Mouse (Mus musculus) left cerebral cortex, adult 2 months (tissue): Measurements from ENCODE around the gene Stard10. TPM values are rescaled to one million over a fixed set of nuclear protein-coding genes. Genes with fewer than 3 reads are reported as not detected.

Experiments
- DNase-seq, 2 experiments: peaks; one replicate each; pipeline ENCODE4 v3.0.0; 2021 to 2022; ENCODE audit warnings: low spot score in 2 of 2, mixed read lengths in 1 of 2; ENCODE audit errors: extremely low spot score in 1 of 2
- H3K27ac ChIP-seq: fragments of 200-600 bp; 2 replicates; pipeline ENCODE4 v1.8.1; 2022
- H3K4me3 ChIP-seq: fragments of 200-600 bp; 2 replicates; pipeline ENCODE4 v1.8.1; 2022
- CTCF ChIP-seq: fragments of 200-600 bp; IDR thresholded peaks from 2 replicates; pipeline ENCODE4 v1.8.1; 2022; ENCODE audit warnings: antibody characterized with exemption, mild to moderate bottlenecking, moderate library complexity
- intact Hi-C: fragments of 180-260 bp; cut with DNase I; formaldehyde crosslinking; loops from one replicate; pipeline ENCODE4 v1.15.1; 2025
- total RNA-seq, 2 experiments: library from RNA; stranded (reverse); gene quantifications; 2 replicates each; pipeline ENCODE4 v1.2.3; 2021

The Stard10 gene
- total RNA-seq, 2 experiments from 2014 or later: 81.7 to 84.3 TPM

DNA sequence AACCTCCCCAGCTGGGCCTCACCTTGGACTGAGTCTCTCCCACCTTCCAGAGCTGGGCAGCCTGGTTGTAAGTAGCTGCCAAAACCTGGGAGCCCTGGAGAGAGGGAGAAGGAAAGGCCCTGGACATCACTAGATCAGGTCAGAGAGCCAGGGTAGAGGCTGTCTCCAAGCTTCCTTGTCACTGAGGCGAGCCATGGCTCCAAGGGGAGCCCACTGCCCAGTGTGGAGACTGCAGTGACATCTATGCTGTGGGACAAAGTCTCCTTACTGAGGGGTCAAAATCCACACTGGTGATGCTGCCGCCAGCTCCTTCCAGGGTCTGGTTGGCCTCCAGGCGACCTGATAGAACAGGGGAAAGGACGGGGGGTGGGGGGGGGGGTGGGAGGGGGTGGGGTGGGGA lies 24.8 kb upstream of the Stard10 start:
- Histone ChIP-seq H3K27ac (no peak overlapping the region), H3K4me3 (no peak overlapping the region)
- no peak for DNase-seq
- no peak for TF ChIP-seq CTCF
- intact Hi-C loops: no loop called here

GRCm38 (mm10) chr7:101292696-101293095 lies 24.2 kb upstream of the Stard10 start:
- DNase-seq: no peak
- no peak for TF ChIP-seq CTCF
- Histone ChIP-seq H3K27ac (no peak overlapping the region), H3K4me3 (no peak overlapping the region)
- intact Hi-C loops: no loop called here

GRCm38 (mm10) chr7:101293138-101293537 lies 23.7 kb upstream of the Stard10 start:
- Histone ChIP-seq H3K27ac (no peak overlapping the region), H3K4me3 (no peak overlapping the region)
- DNase-seq: no peak
- TF ChIP-seq CTCF: no peak
- intact Hi-C loops: no loop called here

GRCm38 (mm10) chr7:101293611-101294010 lies 23.3 kb upstream of the Stard10 start:
- intact Hi-C loops: no loop called here
- Histone ChIP-seq H3K4me3 (no peak overlapping the region), H3K27ac (no peak overlapping the region)
- no peak for TF ChIP-seq CTCF
- no peak for DNase-seq

GRCm38 (mm10) chr7:101295438-101295837 lies 21.4 kb upstream of the Stard10 start:
- intact Hi-C loops: no loop called here
- Histone ChIP-seq H3K4me3 (no peak overlapping the region), H3K27ac (no peak overlapping the region)
- no peak for TF ChIP-seq CTCF
- no peak for DNase-seq

- TF ChIP-seq CTCF: peak; percentile 41
- Histone ChIP-seq H3K27ac (peak overlapping the region; percentile 53), H3K4me3 (peak overlapping the region; percentile 51)
- intact Hi-C loops: no loop called here
- DNase-seq: peak; percentile 85 to 90
Observed at GRCm38 (mm10) chr7:101296252-101297022, 20.4 kb upstream of the Stard10 start.

- TF ChIP-seq CTCF: no peak
- H3K27ac ChIP-seq: peak overlapping the region; percentile 42
- intact Hi-C loops: no loop called here
Observed at GRCm38 (mm10) chr7:101297023-101297405, 19.9 kb upstream of the Stard10 start.

GRCm38 (mm10) chr7:101298375-101298774 lies 18.5 kb upstream of the Stard10 start:
- DNase-seq: no peak
- H3K27ac ChIP-seq: no peak overlapping the region
- intact Hi-C loops: no loop called here
- no peak overlapping the region for H3K4me3 ChIP-seq
- no peak for TF ChIP-seq CTCF

More at GRCm38 (mm10) chr7:101297023-101297405, 19.9 kb upstream of the Stard10 start:
- DNase-seq: no peak
- peak overlapping the region; percentile 51 for H3K4me3 ChIP-seq

DNA sequence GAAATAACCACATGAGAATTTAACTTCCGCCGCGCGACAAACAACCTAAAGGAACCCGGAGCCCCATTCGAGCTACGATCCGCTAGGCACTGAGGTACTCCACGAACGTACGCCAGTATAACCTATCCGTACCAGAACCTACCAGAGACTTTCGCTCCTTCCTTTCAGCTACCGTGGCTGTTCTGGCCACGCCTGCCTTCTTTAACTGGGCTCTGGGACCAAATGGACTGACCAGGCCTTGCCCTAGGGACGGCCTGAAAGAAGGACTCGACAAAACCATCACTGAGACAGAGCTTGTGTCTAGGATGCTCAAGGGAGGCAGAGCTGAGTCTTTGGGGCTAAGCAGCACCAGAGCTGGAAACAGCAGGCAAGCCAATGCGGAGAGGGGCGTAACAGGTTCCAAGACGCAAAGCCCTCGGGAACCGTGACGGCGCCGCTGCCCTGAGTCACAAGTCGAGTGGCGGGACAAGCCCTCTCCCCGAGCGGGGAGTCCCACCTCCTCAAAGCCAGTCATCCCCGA lies 15.5 kb upstream of the Stard10 start:
- intact Hi-C loops: loop anchor here (10.0 kb wide), 1 partner anchor 313 kb away; no protein-coding TSS in a partner anchor
- peak overlapping the region; percentile 73 for H3K4me3 ChIP-seq
- TF ChIP-seq CTCF: no peak
- peak overlapping the region; percentile 85 for H3K27ac ChIP-seq
- no peak for DNase-seq

- intact Hi-C loops: loop anchor here (10.0 kb wide), 1 partner anchor 313 kb away; no protein-coding TSS in a partner anchor
- Histone ChIP-seq H3K4me3 (peak within 1 kb of the TSS; percentile 73), H3K27ac (peak within 1 kb of the TSS; percentile 85)
- TF ChIP-seq CTCF: peak; percentile 51
- peak; percentile 92 to 93 for DNase-seq
Observed at GRCm38 (mm10) chr7:101301881-101302456, 14.9 kb upstream of the Stard10 start, which contains the start of gene Atg16l2. Gene Atg16l2 (minus strand): TSS chr7:101302251.

- Histone ChIP-seq H3K27ac (peak overlapping the region; percentile 85), H3K4me3 (peak overlapping the region; percentile 73)
- intact Hi-C loops: loop anchor here (10.0 kb wide), 1 partner anchor 312 kb away; no protein-coding TSS in a partner anchor
- DNase-seq: no peak
- TF ChIP-seq CTCF: no peak
Observed at GRCm38 (mm10) chr7:101302691-101303090, 14.2 kb upstream of the Stard10 start.

DNA sequence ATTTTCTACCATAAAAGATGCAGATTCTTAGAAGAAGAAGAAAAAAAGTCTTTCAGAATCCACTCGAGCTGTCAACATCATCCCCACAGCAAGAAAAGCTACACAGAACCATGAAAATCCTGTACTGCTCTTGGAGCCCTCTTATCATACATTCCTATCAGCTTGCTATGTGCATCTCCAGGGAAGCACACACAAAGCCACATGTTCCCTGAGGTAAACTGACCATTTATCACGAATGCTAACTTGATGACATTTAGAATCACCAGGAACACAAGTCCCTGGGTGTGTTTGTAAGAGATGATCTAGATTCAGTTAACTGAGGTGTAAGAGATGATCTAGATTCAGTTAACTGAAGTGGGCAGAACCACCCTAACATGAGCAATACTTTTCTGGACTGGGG lies 10.0 kb upstream of the Stard10 start:
- intact Hi-C loops: loop anchor here (10.0 kb wide), 1 partner anchor 308 kb away; no protein-coding TSS in a partner anchor
- no peak for DNase-seq
- TF ChIP-seq CTCF: no peak
- Histone ChIP-seq H3K4me3 (no peak overlapping the region), H3K27ac (no peak overlapping the region)
